Mouse (Mus musculus): Measurements from ENCODE around the gene Met.

DNA sequence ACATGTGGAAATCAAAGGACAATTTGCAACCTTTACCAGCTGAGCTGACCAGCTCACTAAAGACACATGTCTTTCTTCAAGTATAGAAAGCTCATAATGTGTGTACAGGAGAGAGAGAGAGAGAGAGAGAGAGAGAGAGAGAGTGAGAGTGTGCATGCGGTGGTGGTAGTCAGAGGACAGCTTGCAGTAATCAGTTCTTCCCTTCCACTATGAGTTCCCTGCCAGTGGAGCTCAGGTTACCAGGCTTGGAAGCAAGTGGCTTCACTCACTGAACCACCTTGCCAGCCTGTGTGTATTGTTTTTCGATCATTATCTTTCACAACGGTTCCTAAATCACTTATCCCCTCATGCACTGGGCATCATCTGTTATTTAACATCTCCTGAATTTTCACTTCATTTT is 34.6 kb upstream of the Met start:
- TF ChIP-seq CTCF (IDR thresholded peaks at IDR 0.05; ENCODE audit: low read depth, low read length) (no peak), GATA2 (IDR thresholded peaks at IDR 0.05; ENCODE audit: borderline replicate concordance, low read depth, low read length) (no peak), GATA1 (IDR thresholded peaks at IDR 0.05; ENCODE audit: borderline replicate concordance, low read length) (no peak), TAL1 (conservative IDR thresholded peaks at IDR 0.05; ENCODE audit: low read depth, low read length) (no peak), POLR2AphosphoS5 (IDR thresholded peaks at IDR 0.05; ENCODE audit: insufficient replicate concordance, low read depth, low read length) (no peak)
